Mouse (Mus musculus): ENCODE data around the gene Ahsg. TPM values are rescaled to one million over a fixed set of nuclear protein-coding genes. Genes with fewer than 3 reads are reported as not detected.

Ahsg gene
- total and polyA plus RNA-seq, 3 experiments, result 0.43 TPM; not detected in 2

GRCm38 (mm10) chr16:22914276-22914675, 23.2 kb downstream of the Ahsg start:
- no peak for TF ChIP-seq USF2 (conservative IDR thresholded peaks at IDR 0.05; ENCODE audit: low read depth, low read length)
- no peak for TF ChIP-seq POLR2AphosphoS2 (IDR thresholded peaks at IDR 0.05; ENCODE audit: low read depth, low read length)
- no peak for TF ChIP-seq MXI1 (IDR thresholded peaks at IDR 0.05; ENCODE audit: low read depth, low read length)
- TF ChIP-seq SMC3 (IDR thresholded peaks at IDR 0.05; ENCODE audit: low read depth, low read length), result no peak
- TF ChIP-seq IRF4 (IDR thresholded peaks at IDR 0.05; ENCODE audit: low read depth, low read length), result no peak
- no peak for TF ChIP-seq RAD21 (IDR thresholded peaks at IDR 0.05; ENCODE audit: low read depth, low read length)
- TF ChIP-seq TBP (conservative IDR thresholded peaks at IDR 0.05; ENCODE audit: low read depth, low read length), result no peak
- TF ChIP-seq MEF2A (IDR thresholded peaks at IDR 0.05; ENCODE audit: borderline replicate concordance, low read depth, low read length), result no peak
- no peak for TF ChIP-seq CTCF (conservative IDR thresholded peaks at IDR 0.05 in 1 of 2, IDR thresholded peaks at IDR 0.05 in 1 of 2; ENCODE audit: low read depth in 2 of 2, low read length in 2 of 2)
- no peak for TF ChIP-seq POLR2A (IDR thresholded peaks at IDR 0.05; ENCODE audit: low read depth, low read length)
- TF ChIP-seq ZKSCAN1 (IDR thresholded peaks at IDR 0.05; ENCODE audit: borderline replicate concordance, low read depth, low read length), result no peak
- no peak for TF ChIP-seq E2F4 (IDR thresholded peaks at IDR 0.05; ENCODE audit: insufficient replicate concordance, low read depth, low read length)
- Histone ChIP-seq H3K9ac (ENCODE audit: insufficient read depth, low read depth) (no peak overlapping the region), H3K4me1 (ENCODE audit: control insufficient read depth in 1 of 2, insufficient read depth in 2 of 2) (peaks cover 0 to 6% of the 10 kb centered on the region in 2 experiments; a peak in 2 of 4 replicates), H3K4me3 (replicated peaks in 1 of 3; ENCODE audit: low read depth in 2 of 3, low read length in 2 of 3, poor library complexity in 1 of 3) (no peak overlapping the region), H3K4me2 (ENCODE audit: insufficient read depth, low read depth, poor library complexity, severe bottlenecking) (no peak overlapping the region), H3K27me3 (replicated peaks) (no peaks in the 10 kb centered on the region), H3K79me2 (replicated peaks; ENCODE audit: control insufficient read depth, extremely low read depth, insufficient read depth, poor library complexity, severe bottlenecking) (no peaks in the 10 kb centered on the region), H3K9me3 (replicated peaks; ENCODE audit: low read length) (peaks cover 5% of the 10 kb centered on the region), H3K36me3 (replicated peaks in 1 of 2; ENCODE audit: control insufficient read depth in 1 of 2, insufficient read depth in 1 of 2, low read length in 1 of 2) (no peaks in the 10 kb centered on the region), H3K27ac (ENCODE audit: insufficient read depth, low read depth) (no peak overlapping the region)
- in situ Hi-C loops (cut with MboI; ENCODE audit: low pct_ligation_motif_present, low pct_unique_long_range_greater_than_20kb, low sequenced_read_pairs), result no loop called here
- DNase-seq (ENCODE audit: extremely low read depth), result no peak
- dilution Hi-C loops (cut with MboI; ENCODE audit: extremely low pct_ligation_motif_present, extremely low pct_unique_long_range_greater_than_20kb, low sequenced_read_pairs), result no loop called here

GRCm38 (mm10) chr16:22918034-22918433, 27.0 kb downstream of the Ahsg start, which contains the start of gene Fetub:
TSS of gene Fetub (plus strand) at chr16:22918334.
- Histone ChIP-seq H3K4me3 (replicated peaks in 1 of 3; ENCODE audit: low read depth in 2 of 3, low read length in 2 of 3, poor library complexity in 1 of 3) (no peak within 1 kb of the TSS), H3K27ac (ENCODE audit: insufficient read depth, low read depth) (no peak within 1 kb of the TSS), H3K4me1 (ENCODE audit: control insufficient read depth in 1 of 2, insufficient read depth in 2 of 2) (peaks cover 0 to 21% of the 10 kb centered on the region in 2 experiments; a peak in 2 of 4 replicates), H3K79me2 (replicated peaks; ENCODE audit: control insufficient read depth, extremely low read depth, insufficient read depth, poor library complexity, severe bottlenecking) (no peaks in the 10 kb centered on the region), H3K9ac (ENCODE audit: insufficient read depth, low read depth) (no peak within 1 kb of the TSS), H3K4me2 (ENCODE audit: insufficient read depth, low read depth, poor library complexity, severe bottlenecking) (no peak within 1 kb of the TSS), H3K36me3 (replicated peaks in 1 of 2; ENCODE audit: control insufficient read depth in 1 of 2, insufficient read depth in 1 of 2, low read length in 1 of 2) (no peaks in the 10 kb centered on the region), H3K9me3 (replicated peaks; ENCODE audit: low read length) (peaks cover 5% of the 10 kb centered on the region), H3K27me3 (replicated peaks) (no peaks in the 10 kb centered on the region)
- no peak for DNase-seq (ENCODE audit: extremely low read depth)
- in situ Hi-C loops (cut with MboI; ENCODE audit: low pct_ligation_motif_present, low pct_unique_long_range_greater_than_20kb, low sequenced_read_pairs) (no loop called here), dilution Hi-C loops (cut with MboI; ENCODE audit: extremely low pct_ligation_motif_present, extremely low pct_unique_long_range_greater_than_20kb, low sequenced_read_pairs) (no loop called here)
- TF ChIP-seq RAD21 (IDR thresholded peaks at IDR 0.05; ENCODE audit: low read depth, low read length), result no peak
- TF ChIP-seq ETS1 (conservative IDR thresholded peaks at IDR 0.05; ENCODE audit: low read depth, low read length), result no peak
- TF ChIP-seq NELFE (IDR thresholded peaks at IDR 0.05; ENCODE audit: low read depth, low read length), result no peak
- TF ChIP-seq TBP (conservative IDR thresholded peaks at IDR 0.05; ENCODE audit: low read depth, low read length), result no peak
- TF ChIP-seq ELF1 (IDR thresholded peaks at IDR 0.05; ENCODE audit: low read depth, low read length), result no peak
- no peak for TF ChIP-seq E2F4 (IDR thresholded peaks at IDR 0.05; ENCODE audit: insufficient replicate concordance, low read depth, low read length)
- no peak for TF ChIP-seq SIN3A (IDR thresholded peaks at IDR 0.05; ENCODE audit: low read length)
- TF ChIP-seq GABPA (IDR thresholded peaks at IDR 0.05; ENCODE audit: insufficient replicate concordance, low read depth, low read length), result no peak
- TF ChIP-seq CHD1 (IDR thresholded peaks at IDR 0.05; ENCODE audit: low read depth, low read length), result no peak
- no peak for TF ChIP-seq UBTF (IDR thresholded peaks at IDR 0.05; ENCODE audit: low read depth, low read length)
- no peak for TF ChIP-seq PAX5 (IDR thresholded peaks at IDR 0.05; ENCODE audit: low read length)
- TF ChIP-seq USF1 (IDR thresholded peaks at IDR 0.05; ENCODE audit: low read depth, low read length), result no peak
- TF ChIP-seq ZNF384 (IDR thresholded peaks at IDR 0.05; ENCODE audit: low read depth, low read length), result no peak
- TF ChIP-seq HCFC1 (IDR thresholded peaks at IDR 0.05; ENCODE audit: low read depth, low read length), result no peak
- no peak for TF ChIP-seq TCF12 (IDR thresholded peaks at IDR 0.05; ENCODE audit: low read depth, low read length)
- no peak for TF ChIP-seq JUND (conservative IDR thresholded peaks at IDR 0.05; ENCODE audit: low read depth, low read length)
- TF ChIP-seq MEF2A (IDR thresholded peaks at IDR 0.05; ENCODE audit: borderline replicate concordance, low read depth, low read length), result no peak
- TF ChIP-seq POLR2AphosphoS2 (IDR thresholded peaks at IDR 0.05; ENCODE audit: low read depth, low read length), result no peak
- no peak for TF ChIP-seq USF2 (conservative IDR thresholded peaks at IDR 0.05; ENCODE audit: low read depth, low read length)
- TF ChIP-seq JUN (IDR thresholded peaks at IDR 0.05; ENCODE audit: insufficient read depth, low read depth, low read length), result no peak

Data from CH12.LX (cell line).